8 mouse cellular contexts compared by ENCODE assay signal in genomic region chr3:137322304-137322703, GRCm38 (mm10). TPM values are rescaled to one million over a fixed set of nuclear protein-coding genes. Genes with fewer than 3 reads are reported as not detected.
DNase-seq lines count a peak whose midpoint lies in the region; ATAC-seq and TF ChIP-seq lines count a peak whose summit lies in the region.

No protein-coding gene starts in this region.

- no peak overlapping the region for H3K4me3 ChIP-seq in lung, postnatal 0 days (ENCODE audit: low read depth, low read length)
- H3K4me3 ChIP-seq in kidney, embryonic 15.5 days (replicated peaks) = no peak overlapping the region

- ATAC-seq in lung, postnatal 0 days = peak; percentile 57
- peak; percentile 62; the same call in 1 of the 2 replicates for ATAC-seq in kidney, embryonic 15.5 days (replicated peaks; ENCODE audit: low FRiP score)
- no peak for ATAC-seq in activated CD4-positive, CD25-positive, alpha-beta regulatory T cell, adult 4 months

- TF ChIP-seq EP300 in lung, postnatal 0 days (IDR thresholded peaks at IDR 0.05) = no peak

- no peak overlapping the region for H3K4me2 ChIP-seq in lung, postnatal 0 days (replicated peaks; ENCODE audit: low read depth, low read length)
- H3K4me2 ChIP-seq in kidney, embryonic 15.5 days = no peak overlapping the region

- H3K9ac ChIP-seq in lung, postnatal 0 days (replicated peaks; ENCODE audit: low read depth) = no peak overlapping the region
- H3K9ac ChIP-seq in kidney, embryonic 15.5 days = no peak overlapping the region

- no peak for TF ChIP-seq CTCF in lung, postnatal 0 days (IDR thresholded peaks at IDR 0.05)

- H3K36me3 ChIP-seq in lung, postnatal 0 days (ENCODE audit: insufficient read depth, low read length) = no peaks in the 10 kb centered on the region
- no peaks in the 10 kb centered on the region for H3K36me3 ChIP-seq in kidney, embryonic 15.5 days

- peak; percentile 13 for DNase-seq in adrenal gland, adult 8-10 months
- no peak for DNase-seq in adrenal gland, adult 18-20 months (ENCODE audit: low spot score in 2 of 2)
- peak; percentile 34 for DNase-seq in lung, postnatal 0 days (ENCODE audit: low spot score)
- DNase-seq in lung, adult 18-20 months = no peak
- DNase-seq in skeletal muscle tissue, adult 2 months (ENCODE audit: low read depth, low spot score) = peak; percentile 10
- no peak for DNase-seq in thymus, postnatal 0 days (ENCODE audit: low spot score)

- H3K9me3 ChIP-seq in lung, postnatal 0 days (ENCODE audit: low read length) = no peaks in the 10 kb centered on the region
- H3K9me3 ChIP-seq in kidney, embryonic 15.5 days (replicated peaks) = no peaks in the 10 kb centered on the region

- no peak overlapping the region for H3K27ac ChIP-seq in lung, postnatal 0 days (ENCODE audit: low read length)
- peak overlapping the region; percentile 28; the same call in 1 of the 2 replicates for H3K27ac ChIP-seq in kidney, embryonic 15.5 days

- no peaks in the 10 kb centered on the region for H3K27me3 ChIP-seq in lung, postnatal 0 days (replicated peaks; ENCODE audit: insufficient read depth, low read length)
- H3K27me3 ChIP-seq in kidney, embryonic 15.5 days = no peaks in the 10 kb centered on the region

- H3K4me1 ChIP-seq in lung, postnatal 0 days (ENCODE audit: insufficient read depth, low read depth, low read length) = no peaks in the 10 kb centered on the region
- H3K4me1 ChIP-seq in kidney, embryonic 15.5 days = no peaks in the 10 kb centered on the region

- WGBS in lung, postnatal 0 days = 47% methylated on average over 12 of the region's 12 CpGs
- WGBS in kidney, embryonic 15.5 days = 40% methylated on average over 12 of the region's 12 CpGs

RNA-seq across cellular contexts. Expression of gene Emcn, which starts 18.6 kb away (rescaled TPM):
- total RNA-seq in adrenal gland, adult 8-10 months (2022) = 100 to 1,000 TPM in 3 of 4 experiments, 10 to 100 TPM in 1; 84.3 to 154 (median 135) TPM
- total RNA-seq in adrenal gland, adult 18-20 months (2021) = 10 to 100 TPM; 89.8 to 91.7 TPM
- polyA plus RNA-seq in lung, postnatal 0 days (2015; fragmentation: Nextera tagmentation; extraction: Ambion mirVana) = 105 and 115 TPM in 2 replicates
- polyA plus RNA-seq in kidney, embryonic 15.5 days (2015; fragmentation: Nextera tagmentation; extraction: Ambion mirVana) = 96.8 and 97.2 TPM in 2 replicates
- polyA plus RNA-seq in activated CD4-positive, CD25-positive, alpha-beta regulatory T cell, adult 4 months (2017; shearing (Covaris generic)) = under 1 TPM in 1 of 2 experiments, not detected in 1; 0.09 TPM
- 7.0 and 8.1 TPM in 2 replicates for polyA plus RNA-seq in thymus, postnatal 0 days (2015; fragmentation: Nextera tagmentation; extraction: Ambion mirVana)

Comparison
In these comparisons a context has a peak if more than half of its experiments do, and no peak if none do; other contexts are left out.
1. DNase-seq: peak in adrenal gland, adult 8-10 months (single experiment), lung, postnatal 0 days (single experiment) and skeletal muscle tissue, adult 2 months (single experiment); none in adrenal gland, adult 18-20 months (0 of 2), lung, adult 18-20 months (0 of 2) and thymus, postnatal 0 days (single experiment).
2. RNA of gene Emcn, which starts 18.6 kb away (polyA plus RNA-seq): 105 to 115 TPM in lung, postnatal 0 days and 96.8 to 97.2 TPM in kidney, embryonic 15.5 days; 7.0 to 8.1 TPM in thymus, postnatal 0 days and 0.09 TPM in activated CD4-positive, CD25-positive, alpha-beta regulatory T cell, adult 4 months; every median in the first group is over 10 times any median in the second.